Mouse (Mus musculus) stomach, postnatal 0 days (tissue): Measurements from ENCODE around the gene Adora3. TPM values are rescaled to one million over a fixed set of nuclear protein-coding genes. Genes with fewer than 3 reads are reported as not detected.
A peak's percentile ranks its signal among the peaks of the same experiment; 100 is the strongest.

Source experiments
- ATAC-seq: fragments of 200-750 bp; cut with Nextera tagmentation; 2 replicates; pipeline ENCODE4 v1.8.0; 2017; ENCODE audit not compliant: low FRiP score, low TSS enrichment
- DNase-seq: peaks from one replicate; pipeline ENCODE4 v3.0.0-alpha.2; 2016; ENCODE audit warnings: low spot score
- H3K27ac ChIP-seq: fragments of 300-500 bp; sonication (generic); replicated peaks from 2 replicates; pipeline ENCODE4 v1.5.1; 2014; ENCODE audit warnings: mild to moderate bottlenecking, control low read depth
- H3K27me3 ChIP-seq: fragments of 300-500 bp; sonication (generic); 2 replicates; pipeline ENCODE4 v1.6.1; 2014; ENCODE audit warnings: low read length; ENCODE audit not compliant: control insufficient read depth, insufficient read depth
- H3K36me3 ChIP-seq: fragments of 300-500 bp; sonication (generic); 2 replicates; pipeline ENCODE4 v1.6.1; 2014; ENCODE audit warnings: low read length, mixed read lengths; ENCODE audit not compliant: control insufficient read depth, insufficient read depth
- H3K4me1 ChIP-seq: fragments of 300-500 bp; sonication (generic); replicated peaks from 2 replicates; pipeline ENCODE4 v1.6.1; 2014; ENCODE audit warnings: antibody characterized with exemption; ENCODE audit not compliant: control insufficient read depth, insufficient read depth
- H3K4me2 ChIP-seq: fragments of 300-500 bp; sonication (generic); replicated peaks from 2 replicates; pipeline ENCODE4 v1.6.1; 2014; ENCODE audit warnings: low read depth, mild to moderate bottlenecking, control low read depth, moderate library complexity
- H3K4me3 ChIP-seq: fragments of 300-500 bp; sonication (generic); 2 replicates; pipeline ENCODE4 v1.5.1; 2014; ENCODE audit warnings: low read depth, low read length, control low read depth
- H3K9ac ChIP-seq: fragments of 300-500 bp; sonication (generic); 2 replicates; pipeline ENCODE4 v1.6.1; 2014; ENCODE audit warnings: mild to moderate bottlenecking, low read length, control low read depth, mixed read lengths
- H3K9me3 ChIP-seq: fragments of 300-500 bp; sonication (generic); 2 replicates; pipeline ENCODE4 v1.6.1; 2016; ENCODE audit warnings: low read length; ENCODE audit not compliant: control insufficient read depth
- CTCF ChIP-seq: IDR thresholded peaks from 2 replicates; pipeline ENCODE4 v1.5.1; 2016; ENCODE audit warnings: antibody characterized with exemption, low read depth, mild to moderate bottlenecking, moderate library complexity
- EP300 ChIP-seq: optimal IDR thresholded peaks from 2 replicates; pipeline ENCODE3; 2016; ENCODE audit warnings: antibody characterized with exemption
- WGBS: fragments of 180-500 bp; shearing (Covaris S2); extraction: QIAGEN DNeasy Blood & Tissue Kit; methylation state at CpG from one replicate; pipeline ENCODE4 v1.1.7; 2014; 5-methylcytosine and 5-hydroxymethylcytosine counted together
- polyA plus RNA-seq: library from polyadenylated mRNA; unstranded; fragments of >200 nt; fragmentation: Nextera tagmentation; extraction: Ambion mirVana; gene quantifications from 2 replicates; pipeline ENCODE4 v1.2.1, GENCODE M21; 2015

Adora3 gene
- polyA plus RNA-seq, 1 experiment from 2014 or later: 0.34 TPM

- Histone ChIP-seq H3K27me3 (no peaks in the 10 kb centered on the region), H3K9me3 (no peaks in the 10 kb centered on the region), H3K4me1 (no peaks in the 10 kb centered on the region), H3K4me3 (no peak overlapping the region), H3K27ac (peak overlapping the region; percentile 30; the same call in 1 of the 2 replicates), H3K36me3 (no peaks in the 10 kb centered on the region), H3K4me2 (no peak overlapping the region), H3K9ac (no peak overlapping the region)
- DNase-seq (peak; percentile 29), ATAC-seq (peak; percentile 26; the same call in 1 of the 2 replicates)
- TF ChIP-seq CTCF (no peak), EP300 (no peak)
- WGBS: 27% methylated on average over 2 of the region's 2 CpGs
Observed at GRCm38 (mm10) chr3:105868135-105868534, 2.5 kb upstream of the Adora3 start.

GRCm38 (mm10) chr3:105872034-105872433, 1.4 kb downstream of the Adora3 start:
- WGBS: 34% methylated on average over 6 of the region's 6 CpGs
- H3K4me2 ChIP-seq: no peak overlapping the region
- no peaks in the 10 kb centered on the region for H3K27me3 ChIP-seq
- peak; percentile 16 for TF ChIP-seq EP300
- TF ChIP-seq CTCF: no peak
- no peaks in the 10 kb centered on the region for H3K36me3 ChIP-seq
- no peak overlapping the region for H3K4me3 ChIP-seq
- ATAC-seq: 0 out of 2 replicates have a peak, but pooled peaks have one; percentile 38
- H3K9me3 ChIP-seq: no peaks in the 10 kb centered on the region
- no peak for DNase-seq
- H3K9ac ChIP-seq: no peak overlapping the region
- H3K4me1 ChIP-seq: no peaks in the 10 kb centered on the region
- H3K27ac ChIP-seq: peak overlapping the region; percentile 83

GRCm38 (mm10) chr3:105872579-105872978, 1.9 kb downstream of the Adora3 start:
- Histone ChIP-seq H3K4me2 (no peak overlapping the region), H3K27me3 (no peaks in the 10 kb centered on the region), H3K36me3 (no peaks in the 10 kb centered on the region), H3K9ac (no peak overlapping the region), H3K9me3 (no peaks in the 10 kb centered on the region), H3K27ac (peak overlapping the region; percentile 83), H3K4me3 (no peak overlapping the region), H3K4me1 (no peaks in the 10 kb centered on the region)
- peak; percentile 28; the same call in 1 of the 2 replicates for TF ChIP-seq CTCF
- TF ChIP-seq EP300: no peak
- WGBS: 34% methylated on average over 3 of the region's 3 CpGs
- ATAC-seq (no peak), DNase-seq (no peak)

DNA sequence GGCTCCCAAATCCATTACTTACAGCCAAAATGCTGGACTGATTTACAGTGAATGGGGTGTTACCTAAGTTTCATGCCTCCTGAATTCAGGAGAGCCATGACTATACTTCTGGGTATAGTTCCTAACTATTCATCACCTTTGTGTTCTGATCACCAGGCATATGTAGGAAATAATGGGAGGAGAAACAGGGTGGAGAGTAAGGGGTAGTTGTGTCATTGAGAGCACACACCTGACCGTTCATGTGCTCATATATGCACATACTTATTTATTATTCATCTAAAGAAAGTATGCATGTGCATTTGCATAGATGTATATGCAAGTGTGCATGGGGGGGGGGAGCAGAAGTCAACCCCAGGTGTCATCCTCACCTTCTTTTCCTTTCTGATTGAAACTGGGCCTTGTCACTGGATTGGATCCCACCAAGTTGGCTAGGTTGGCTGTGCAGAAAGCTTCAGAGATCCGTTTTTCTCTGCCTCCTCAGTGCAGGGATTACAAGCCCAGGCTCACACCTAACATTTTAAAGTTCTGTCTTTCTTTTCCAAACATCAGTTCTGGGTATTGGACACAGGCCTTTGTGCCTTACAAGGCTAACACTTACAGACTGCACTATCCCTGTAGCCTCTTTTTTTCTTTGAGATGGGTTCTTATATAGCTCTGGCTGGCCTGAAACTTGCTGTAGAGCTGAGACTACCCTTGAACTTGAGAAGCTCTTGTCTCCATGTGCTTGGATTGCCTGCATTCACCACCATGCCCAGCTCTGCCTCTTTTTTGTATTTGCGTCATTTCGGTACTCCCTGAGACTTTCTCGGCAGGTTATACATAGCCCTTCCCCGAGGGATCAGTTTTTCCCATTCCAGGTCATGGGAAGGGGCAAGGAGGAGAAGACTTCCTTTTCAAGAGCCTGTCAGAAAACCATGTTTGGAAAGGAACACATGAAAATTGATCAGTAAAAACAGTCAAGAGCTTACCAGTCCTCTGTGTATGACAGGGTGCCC, 3.1 kb downstream of the Adora3 start:
- no peak overlapping the region for H3K4me3 ChIP-seq
- WGBS: 79% methylated on average over 6 of the region's 6 CpGs
- no peaks in the 10 kb centered on the region for H3K36me3 ChIP-seq

DNA sequence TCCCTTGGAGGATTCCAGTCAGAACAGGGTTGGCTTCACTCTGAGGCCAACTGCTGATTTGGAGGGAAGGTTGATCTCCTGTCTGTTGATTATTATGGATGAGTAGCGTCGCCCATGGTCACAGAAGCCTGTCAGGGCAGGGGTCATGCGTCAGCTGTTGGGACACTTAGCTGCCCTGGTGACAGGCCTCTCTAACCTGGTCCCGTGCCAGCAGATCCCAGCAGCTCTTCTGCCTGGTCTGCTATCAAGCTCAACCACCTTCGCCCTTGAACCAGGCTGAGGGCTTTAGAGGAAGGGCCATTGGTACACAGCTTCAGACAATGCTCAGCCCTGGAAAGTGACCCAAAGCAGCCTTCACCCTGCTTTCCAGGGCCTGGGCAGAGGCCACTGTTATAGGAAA, 5.4 kb downstream of the Adora3 start:
- WGBS: 69% methylated on average over 5 of the region's 5 CpGs
- Histone ChIP-seq H3K4me3 (no peak overlapping the region), H3K4me1 (no peaks in the 10 kb centered on the region), H3K36me3 (no peaks in the 10 kb centered on the region), H3K27ac (no peak overlapping the region), H3K4me2 (no peak overlapping the region), H3K27me3 (no peaks in the 10 kb centered on the region), H3K9me3 (no peaks in the 10 kb centered on the region), H3K9ac (no peak overlapping the region)
- no peak for TF ChIP-seq CTCF
- no peak for ATAC-seq
- no peak for DNase-seq

More for the DNA sequence above, 3.1 kb downstream of the Adora3 start:
- H3K27ac ChIP-seq: 0 out of 2 replicates have a peak overlapping the region, but pooled peaks have one; percentile 18
- H3K9me3 ChIP-seq: no peaks in the 10 kb centered on the region
- H3K4me1 ChIP-seq: no peaks in the 10 kb centered on the region
- TF ChIP-seq EP300: no peak
- no peak for TF ChIP-seq CTCF
- H3K4me2 ChIP-seq: no peak overlapping the region
- no peaks in the 10 kb centered on the region for H3K27me3 ChIP-seq
- DNase-seq (no peak), ATAC-seq (no peak)
- H3K9ac ChIP-seq: no peak overlapping the region
